Mouse (Mus musculus) kidney, embryonic 14.5 days (tissue): ENCODE measurements around the gene Gm10271. TPM values are rescaled to one million over a fixed set of nuclear protein-coding genes. Genes with fewer than 3 reads are reported as not detected.

Source experiments
- ATAC-seq: fragments of 200-750 bp; cut with Nextera tagmentation; 2 replicates; pipeline ENCODE4 v1.8.0; 2017; ENCODE audit warnings: moderate number of reproducible peaks, mild to moderate bottlenecking, moderate TSS enrichment, moderate library complexity; ENCODE audit not compliant: low FRiP score, low TSS enrichment
- H3K27ac ChIP-seq: fragments of 300-500 bp; sonication (generic); 2 replicates; pipeline ENCODE4 v1.5.1; 2014; ENCODE audit warnings: low read depth, mild to moderate bottlenecking, low read length, moderate library complexity, mixed read lengths
- H3K27me3 ChIP-seq: fragments of 300-500 bp; sonication (generic); 2 replicates; pipeline ENCODE4 v1.6.1; 2014; ENCODE audit warnings: mild to moderate bottlenecking, low read length; ENCODE audit not compliant: control insufficient read depth, insufficient read depth
- H3K36me3 ChIP-seq: fragments of 300-500 bp; sonication (generic); 2 replicates; pipeline ENCODE4 v1.6.1; 2014; ENCODE audit warnings: low read length, mixed read lengths; ENCODE audit not compliant: control insufficient read depth, insufficient read depth
- H3K4me1 ChIP-seq: fragments of 300-500 bp; sonication (generic); 2 replicates; pipeline ENCODE4 v1.6.1; 2014; ENCODE audit warnings: low read length, mixed read lengths; ENCODE audit not compliant: control insufficient read depth, insufficient read depth
- H3K4me2 ChIP-seq: fragments of 300-500 bp; sonication (generic); replicated peaks from 2 replicates; pipeline ENCODE4 v1.6.1; 2014; ENCODE audit warnings: low read depth, mild to moderate bottlenecking, low read length
- H3K4me3 ChIP-seq: fragments of 300-500 bp; sonication (generic); 2 replicates; pipeline ENCODE4 v1.5.1; 2014; ENCODE audit warnings: mild to moderate bottlenecking, low read length
- H3K9ac ChIP-seq: fragments of 300-500 bp; sonication (generic); 2 replicates; pipeline ENCODE4 v1.6.1; 2014; ENCODE audit warnings: low read depth, mild to moderate bottlenecking, low read length, moderate library complexity
- H3K9me3 ChIP-seq: fragments of 300-500 bp; sonication (generic); 2 replicates; pipeline ENCODE4 v1.6.1; 2016; ENCODE audit warnings: low read length; ENCODE audit not compliant: control insufficient read depth
- WGBS: fragments of 180-500 bp; shearing (Covaris S2); extraction: QIAGEN DNeasy Blood & Tissue Kit; methylation state at CpG from one replicate; pipeline ENCODE4 v1.1.7; 2014; 5-methylcytosine and 5-hydroxymethylcytosine counted together
- polyA plus RNA-seq: library from polyadenylated mRNA; unstranded; fragments of >200 nt; fragmentation: Nextera tagmentation; extraction: Ambion mirVana; gene quantifications from 2 replicates; pipeline ENCODE4 v1.2.1, GENCODE M21; 2014

The Gm10271 gene
- polyA plus RNA-seq, 1 experiment from 2014 or later = not detected

DNA sequence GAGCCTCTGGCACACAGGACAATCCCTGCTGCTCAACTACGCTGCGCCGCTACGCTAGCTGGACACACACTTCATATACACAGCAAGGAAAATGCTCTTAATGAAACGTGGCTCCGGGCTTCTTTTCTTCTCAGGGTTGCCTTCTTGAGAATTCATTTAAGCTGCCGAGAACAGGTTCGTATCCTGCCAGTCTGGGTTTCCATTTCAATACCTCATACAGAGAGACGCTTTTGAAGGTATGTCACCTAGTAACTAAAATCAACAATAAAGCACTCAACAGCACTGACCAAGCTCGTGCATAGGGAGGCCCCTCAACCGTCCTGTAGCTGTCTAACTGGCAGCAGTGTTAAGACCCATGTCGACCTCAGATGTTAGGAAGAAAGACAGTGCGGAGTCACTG is 40.0 kb downstream of the Gm10271 start:
- H3K4me1 ChIP-seq = 0 out of 2 replicates have a peak, but pooled peaks cover 2% of the 10 kb centered on the region
- H3K9me3 ChIP-seq = no peaks in the 10 kb centered on the region
- no peak overlapping the region for H3K9ac ChIP-seq
- H3K36me3 ChIP-seq = peaks cover 44% of the 10 kb centered on the region
- WGBS = 82% methylated on average over 13 of the region's 13 CpGs
- H3K27ac ChIP-seq = no peak overlapping the region
- H3K4me2 ChIP-seq = no peak overlapping the region
- no peak overlapping the region for H3K4me3 ChIP-seq
- ATAC-seq = no peak
- no peaks in the 10 kb centered on the region for H3K27me3 ChIP-seq

GRCm38 (mm10) chr10:116931497-116932179 is 40.8 kb downstream of the Gm10271 start:
- no peak overlapping the region for H3K9ac ChIP-seq
- no peaks in the 10 kb centered on the region for H3K27me3 ChIP-seq
- no peak overlapping the region for H3K4me2 ChIP-seq
- 69% methylated on average over 15 of the region's 15 CpGs for WGBS
- no peaks in the 10 kb centered on the region for H3K9me3 ChIP-seq
- H3K27ac ChIP-seq = no peak overlapping the region
- H3K36me3 ChIP-seq = peaks cover 45% of the 10 kb centered on the region
- ATAC-seq = no peak
- 0 out of 2 replicates have a peak, but pooled peaks cover 2% of the 10 kb centered on the region for H3K4me1 ChIP-seq
- no peak overlapping the region for H3K4me3 ChIP-seq

- Histone ChIP-seq H3K4me1 (no peaks in the 10 kb centered on the region), H3K4me3 (no peak overlapping the region), H3K4me2 (no peak overlapping the region), H3K27ac (no peak overlapping the region), H3K27me3 (no peaks in the 10 kb centered on the region), H3K9me3 (no peaks in the 10 kb centered on the region), H3K9ac (no peak overlapping the region), H3K36me3 (peaks cover 49% of the 10 kb centered on the region)
- 0 out of 2 replicates have a peak, but pooled peaks have one; percentile 46 for ATAC-seq
- WGBS = 29% methylated on average over 6 of the region's 7 CpGs
Observed at GRCm38 (mm10) chr10:116930936-116931335, 41.5 kb downstream of the Gm10271 start.

DNA sequence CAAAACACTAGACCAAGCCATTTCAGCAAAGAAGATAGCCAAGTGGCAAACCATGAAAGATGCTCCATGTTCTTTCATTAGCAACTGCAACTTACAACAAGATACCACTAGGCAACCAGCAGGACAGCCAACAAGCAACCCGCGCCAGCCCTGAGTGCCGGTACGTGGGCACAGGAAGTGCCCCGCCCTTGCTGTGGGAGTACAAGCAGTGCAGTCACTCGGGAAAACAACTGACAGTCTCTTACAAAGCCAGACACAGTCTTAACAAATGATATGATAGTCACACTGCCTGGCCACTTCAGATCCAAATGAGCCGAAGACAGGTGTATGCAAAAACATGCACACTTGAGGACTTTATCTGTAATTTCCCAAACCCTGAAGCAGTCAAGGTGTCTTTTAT is 41.9 kb downstream of the Gm10271 start:
- Histone ChIP-seq H3K4me1 (no peaks in the 10 kb centered on the region), H3K4me2 (no peak overlapping the region), H3K36me3 (peaks cover 49% of the 10 kb centered on the region), H3K9ac (no peak overlapping the region), H3K4me3 (no peak overlapping the region), H3K27me3 (no peaks in the 10 kb centered on the region), H3K27ac (no peak overlapping the region), H3K9me3 (no peaks in the 10 kb centered on the region)
- WGBS = 74% methylated on average over 7 of the region's 7 CpGs
- ATAC-seq = no peak

- Histone ChIP-seq H3K4me1 (no peaks in the 10 kb centered on the region), H3K4me2 (no peak overlapping the region), H3K9ac (no peak overlapping the region), H3K9me3 (no peaks in the 10 kb centered on the region), H3K27ac (no peak overlapping the region), H3K4me3 (no peak overlapping the region), H3K36me3 (peaks cover 59% of the 10 kb centered on the region), H3K27me3 (no peaks in the 10 kb centered on the region)
- WGBS = 77% methylated on average over 3 of the region's 3 CpGs
- no peak for ATAC-seq
Observed at GRCm38 (mm10) chr10:116928826-116929225, 43.6 kb downstream of the Gm10271 start.

- H3K27ac ChIP-seq = no peak overlapping the region
- no peaks in the 10 kb centered on the region for H3K27me3 ChIP-seq
- no peak overlapping the region for H3K4me3 ChIP-seq
- H3K9ac ChIP-seq = no peak overlapping the region
- no peak for ATAC-seq
- WGBS = 91% methylated on average over 11 of the region's 11 CpGs
- H3K4me2 ChIP-seq = no peak overlapping the region
- H3K36me3 ChIP-seq = peaks cover 59% of the 10 kb centered on the region
- H3K9me3 ChIP-seq = no peaks in the 10 kb centered on the region
- H3K4me1 ChIP-seq = no peaks in the 10 kb centered on the region
Observed at GRCm38 (mm10) chr10:116926428-116927113, 45.8 kb downstream of the Gm10271 start.

GRCm38 (mm10) chr10:116923651-116924495 is 48.5 kb downstream of the Gm10271 start:
- no peaks in the 10 kb centered on the region for H3K9me3 ChIP-seq
- no peak overlapping the region for H3K4me2 ChIP-seq
- no peaks in the 10 kb centered on the region for H3K4me1 ChIP-seq
- no peaks in the 10 kb centered on the region for H3K27me3 ChIP-seq
- H3K36me3 ChIP-seq = peaks cover 59% of the 10 kb centered on the region
- no peak overlapping the region for H3K27ac ChIP-seq
- H3K9ac ChIP-seq = no peak overlapping the region
- ATAC-seq = no peak
- WGBS = 92% methylated on average over 19 of the region's 19 CpGs
- no peak overlapping the region for H3K4me3 ChIP-seq

DNA sequence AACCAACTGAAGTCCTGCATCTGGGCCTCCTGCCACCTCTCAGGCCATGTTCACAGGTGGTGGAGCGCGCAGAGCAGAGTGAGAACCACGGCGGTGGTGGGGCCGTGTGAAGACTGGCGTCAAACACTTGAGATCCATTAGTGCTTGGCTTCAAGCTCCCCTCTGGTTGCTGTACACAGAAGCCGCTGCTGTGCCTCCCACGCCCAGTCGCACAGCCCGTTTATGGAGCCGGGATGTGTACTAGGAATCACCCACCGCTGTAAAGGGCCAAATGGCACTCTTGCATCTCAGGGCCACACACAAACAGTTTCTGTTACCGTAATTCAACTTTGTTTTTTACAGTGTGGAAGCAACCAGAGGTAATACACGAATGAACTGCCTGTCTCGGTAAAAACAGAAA is 50.2 kb downstream of the Gm10271 start:
- no peaks in the 10 kb centered on the region for H3K27me3 ChIP-seq
- no peaks in the 10 kb centered on the region for H3K4me1 ChIP-seq
- no peak overlapping the region for H3K4me2 ChIP-seq
- no peak overlapping the region for H3K27ac ChIP-seq
- 60% methylated on average over 15 of the region's 15 CpGs for WGBS
- H3K4me3 ChIP-seq = no peak overlapping the region
- H3K9ac ChIP-seq = no peak overlapping the region
- no peak for ATAC-seq
- H3K9me3 ChIP-seq = no peaks in the 10 kb centered on the region
- peaks cover 58% of the 10 kb centered on the region for H3K36me3 ChIP-seq
